Mouse (Mus musculus): ENCODE results near the gene Cep85l. TPM values are rescaled to one million over a fixed set of nuclear protein-coding genes. Genes with fewer than 3 reads are reported as not detected.

Cep85l gene
- polyA plus RNA-seq, 1 experiment from 2014 or later = 2.8 TPM

- Histone ChIP-seq H3K4me1 (ENCODE audit: insufficient read depth, low read length) (no peaks in the 10 kb centered on the region), H3K9me3 (ENCODE audit: low read length) (no peaks in the 10 kb centered on the region), H3K27ac (ENCODE audit: low read length) (no peak overlapping the region), H3K36me3 (ENCODE audit: insufficient read depth, low read length) (no peaks in the 10 kb centered on the region), H3K4me2 (replicated peaks; ENCODE audit: low read depth, low read length) (no peak overlapping the region), H3K27me3 (ENCODE audit: insufficient read depth, low read length) (no peaks in the 10 kb centered on the region), H3K4me3 (ENCODE audit: low read length) (no peak overlapping the region), H3K9ac (replicated peaks; ENCODE audit: low read length) (no peak overlapping the region)
- ATAC-seq (ENCODE audit: low FRiP score, low TSS enrichment) = no peak
- WGBS = 83% methylated on average over 2 of the region's 2 CpGs
Measured at GRCm38 (mm10) chr10:53234683-53235082, 145.1 kb downstream of the Cep85l start.

GRCm38 (mm10) chr10:53234086-53234613, 145.6 kb downstream of the Cep85l start:
- ATAC-seq (ENCODE audit: low FRiP score, low TSS enrichment) = no peak
- Histone ChIP-seq H3K9me3 (ENCODE audit: low read length) (no peaks in the 10 kb centered on the region), H3K27ac (ENCODE audit: low read length) (no peak overlapping the region), H3K4me3 (ENCODE audit: low read length) (no peak overlapping the region), H3K9ac (replicated peaks; ENCODE audit: low read length) (no peak overlapping the region), H3K27me3 (ENCODE audit: insufficient read depth, low read length) (no peaks in the 10 kb centered on the region), H3K4me1 (ENCODE audit: insufficient read depth, low read length) (no peaks in the 10 kb centered on the region), H3K36me3 (ENCODE audit: insufficient read depth, low read length) (no peaks in the 10 kb centered on the region), H3K4me2 (replicated peaks; ENCODE audit: low read depth, low read length) (no peak overlapping the region)
- 46% methylated on average over 2 of the region's 2 CpGs for WGBS

GRCm38 (mm10) chr10:53230809-53231208, 148.9 kb downstream of the Cep85l start:
- no peaks in the 10 kb centered on the region for H3K27me3 ChIP-seq (ENCODE audit: insufficient read depth, low read length)
- no peaks in the 10 kb centered on the region for H3K4me1 ChIP-seq (ENCODE audit: insufficient read depth, low read length)
- H3K4me3 ChIP-seq (ENCODE audit: low read length) = no peak overlapping the region
- no peak overlapping the region for H3K4me2 ChIP-seq (replicated peaks; ENCODE audit: low read depth, low read length)
- H3K9me3 ChIP-seq (ENCODE audit: low read length) = no peaks in the 10 kb centered on the region
- H3K36me3 ChIP-seq (ENCODE audit: insufficient read depth, low read length) = no peaks in the 10 kb centered on the region
- no peak overlapping the region; the same call in 1 of the 2 replicates for H3K27ac ChIP-seq (ENCODE audit: low read length)
- no peak for ATAC-seq (ENCODE audit: low FRiP score, low TSS enrichment)
- no peak overlapping the region for H3K9ac ChIP-seq (replicated peaks; ENCODE audit: low read length)

- Histone ChIP-seq H3K9ac (replicated peaks; ENCODE audit: low read length) (no peak overlapping the region), H3K4me2 (replicated peaks; ENCODE audit: low read depth, low read length) (no peak overlapping the region), H3K4me3 (ENCODE audit: low read length) (no peak overlapping the region), H3K27me3 (ENCODE audit: insufficient read depth, low read length) (no peaks in the 10 kb centered on the region), H3K9me3 (ENCODE audit: low read length) (no peaks in the 10 kb centered on the region), H3K36me3 (ENCODE audit: insufficient read depth, low read length) (no peaks in the 10 kb centered on the region), H3K4me1 (ENCODE audit: insufficient read depth, low read length) (no peaks in the 10 kb centered on the region), H3K27ac (ENCODE audit: low read length) (no peak overlapping the region)
- 68% methylated on average over 2 of the region's 2 CpGs for WGBS
- ATAC-seq (ENCODE audit: low FRiP score, low TSS enrichment) = no peak
Measured at GRCm38 (mm10) chr10:53229190-53229589, 150.6 kb downstream of the Cep85l start.

Other genes starting within 250 kb of the Cep85l start
- 0.98 and 1.3 TPM in 2 replicates for gene Pln, start 42.3 kb downstream of the Cep85l start, polyA plus RNA-seq (2015; fragmentation: Nextera tagmentation; extraction: Ambion mirVana)
- gene Asf1a, start 216.8 kb upstream of the Cep85l start, polyA plus RNA-seq (2015; fragmentation: Nextera tagmentation; extraction: Ambion mirVana) = 98.9 and 102 TPM in 2 replicates

Measured in kidney, embryonic 16.5 days (tissue).